Mouse (Mus musculus) lung, embryonic 16.5 days (tissue): ENCODE results near the gene Meiob. TPM values are rescaled to one million over a fixed set of nuclear protein-coding genes. Genes with fewer than 3 reads are reported as not detected.

Experiments
- ATAC-seq: fragments of 200-750 bp; cut with Nextera tagmentation; 2 replicates; pipeline ENCODE4 v1.8.0; 2017; ENCODE audit warnings: low read depth, mild to moderate bottlenecking, moderate library complexity
- H3K27ac ChIP-seq: fragments of 300-500 bp; sonication (generic); 2 replicates; pipeline ENCODE4 v1.5.1; 2014; ENCODE audit warnings: mild to moderate bottlenecking, control low read depth, low read length
- H3K27me3 ChIP-seq: fragments of 300-500 bp; sonication (generic); 2 replicates; pipeline ENCODE4 v1.6.1; 2014; ENCODE audit warnings: low read depth, low read length, mixed read lengths; ENCODE audit not compliant: control insufficient read depth, insufficient read depth
- H3K36me3 ChIP-seq: fragments of 300-500 bp; sonication (generic); 2 replicates; pipeline ENCODE4 v1.6.1; 2014; ENCODE audit warnings: low read length; ENCODE audit not compliant: control insufficient read depth, insufficient read depth
- H3K4me1 ChIP-seq: fragments of 300-500 bp; sonication (generic); replicated peaks from 2 replicates; pipeline ENCODE4 v1.6.1; 2014; ENCODE audit warnings: low read length, mixed read lengths; ENCODE audit not compliant: control insufficient read depth, insufficient read depth
- H3K4me2 ChIP-seq: fragments of 300-500 bp; sonication (generic); 2 replicates; pipeline ENCODE4 v1.6.1; 2014; ENCODE audit warnings: low read depth, low read length, control low read depth
- H3K4me3 ChIP-seq: fragments of 300-500 bp; sonication (generic); 2 replicates; pipeline ENCODE4 v1.5.1; 2014; ENCODE audit warnings: mild to moderate bottlenecking, low read length, control low read depth
- H3K9ac ChIP-seq: fragments of 300-500 bp; sonication (generic); 2 replicates; pipeline ENCODE4 v1.6.1; 2014; ENCODE audit warnings: low read length, control low read depth
- H3K9me3 ChIP-seq: fragments of 300-500 bp; sonication (generic); 2 replicates; pipeline ENCODE4 v1.6.1; 2016; ENCODE audit warnings: low read length; ENCODE audit not compliant: control insufficient read depth
- WGBS: fragments of 180-500 bp; shearing (Covaris S2); extraction: QIAGEN DNeasy Blood & Tissue Kit; methylation state at CpG from one replicate; pipeline ENCODE4 v1.1.7; 2014; 5-methylcytosine and 5-hydroxymethylcytosine counted together
- polyA plus RNA-seq: library from polyadenylated mRNA; unstranded; fragments of >200 nt; fragmentation: Nextera tagmentation; extraction: Ambion mirVana; gene quantifications from 2 replicates; pipeline ENCODE4 v1.2.1, GENCODE M21; 2015

The Meiob gene
- polyA plus RNA-seq, 1 experiment from 2014 or later: not detected

GRCm38 (mm10) chr17:24887291-24888080 lies 83.4 kb downstream of the Meiob start:
- no peak overlapping the region for H3K27ac ChIP-seq
- no peak for ATAC-seq

GRCm38 (mm10) chr17:24888862-24889261 lies 84.8 kb downstream of the Meiob start:
- H3K9me3 ChIP-seq: no peaks in the 10 kb centered on the region
- no peak for ATAC-seq
- no peaks in the 10 kb centered on the region for H3K27me3 ChIP-seq
- no peak overlapping the region for H3K4me3 ChIP-seq
- H3K9ac ChIP-seq: no peak overlapping the region
- H3K4me2 ChIP-seq: no peak overlapping the region
- H3K4me1 ChIP-seq: peaks cover 18% of the 10 kb centered on the region
- peaks cover 30% of the 10 kb centered on the region for H3K36me3 ChIP-seq
- 67% methylated on average over 3 of the region's 3 CpGs for WGBS
- H3K27ac ChIP-seq: no peak overlapping the region

More at GRCm38 (mm10) chr17:24887291-24888080, 83.4 kb downstream of the Meiob start:
- peak overlapping the region; percentile 90 for H3K4me3 ChIP-seq
- peak overlapping the region; percentile 67 for H3K4me2 ChIP-seq
- H3K9ac ChIP-seq: peak overlapping the region; percentile 87
- H3K27me3 ChIP-seq: no peaks in the 10 kb centered on the region
- peaks cover 25% of the 10 kb centered on the region for H3K36me3 ChIP-seq
- H3K9me3 ChIP-seq: no peaks in the 10 kb centered on the region
- 59% methylated on average over 18 of the region's 18 CpGs for WGBS
- peaks cover 17% of the 10 kb centered on the region for H3K4me1 ChIP-seq

Other genes with a start within 250 kb of the Meiob start
- gene Tsc2, start 171.7 kb upstream of the Meiob start, polyA plus RNA-seq: 54.0 and 58.2 TPM in 2 replicates
- 17.6 and 17.9 TPM in 2 replicates for gene Nthl1, start 171.6 kb upstream of the Meiob start, polyA plus RNA-seq
- 95.5 and 98.1 TPM in 2 replicates for gene Slc9a3r2, start 154.0 kb upstream of the Meiob start, polyA plus RNA-seq
- 1.1 and 2.3 TPM in 2 replicates for gene Npw, start 145.8 kb upstream of the Meiob start, polyA plus RNA-seq
- 15.0 and 18.1 TPM in 2 replicates for gene Zfp598, start 134.6 kb upstream of the Meiob start, polyA plus RNA-seq
- gene Syngr3, start 114.3 kb upstream of the Meiob start, polyA plus RNA-seq: 1.5 and 1.9 TPM in 2 replicates
- 37.2 and 41.9 TPM in 2 replicates for gene Gfer, start 108.1 kb upstream of the Meiob start, polyA plus RNA-seq
- 4.2 and 4.8 TPM in 2 replicates for gene Noxo1, start 108.1 kb upstream of the Meiob start, polyA plus RNA-seq
- 66.9 and 67.9 TPM in 2 replicates for gene Tbl3, start 96.6 kb upstream of the Meiob start, polyA plus RNA-seq
- gene Rnf151, start 86.2 kb upstream of the Meiob start, polyA plus RNA-seq: 0.35 TPM in 1 of 2 replicates, not detected in the other
- gene Rps2, start 86.2 kb upstream of the Meiob start, polyA plus RNA-seq: 1,342 and 1,356 TPM in 2 replicates
- gene Ndufb10, start 79.8 kb upstream of the Meiob start, polyA plus RNA-seq: 204 and 217 TPM in 2 replicates
- not detected in 2 replicates for gene Rpl3l, start 76.5 kb upstream of the Meiob start, polyA plus RNA-seq
- 36.1 and 39.4 TPM in 2 replicates for gene Msrb1, start 67.6 kb upstream of the Meiob start, polyA plus RNA-seq
- gene Hs3st6, start 51.3 kb upstream of the Meiob start, polyA plus RNA-seq: 0.87 and 1.2 TPM in 2 replicates
- gene Hagh, start 35.9 kb downstream of the Meiob start, polyA plus RNA-seq: 32.6 and 39.1 TPM in 2 replicates
- gene Fahd1, start 46.1 kb downstream of the Meiob start, polyA plus RNA-seq: 16.7 and 17.6 TPM in 2 replicates
- gene Igfals, start 61.7 kb downstream of the Meiob start, polyA plus RNA-seq: 1.2 and 1.9 TPM in 2 replicates
- 48.5 and 55.0 TPM in 2 replicates for gene Nubp2, start 82.1 kb downstream of the Meiob start, polyA plus RNA-seq
- gene Spsb3, start 82.4 kb downstream of the Meiob start, polyA plus RNA-seq: 41.1 and 43.3 TPM in 2 replicates
- gene Eme2, start 90.8 kb downstream of the Meiob start, polyA plus RNA-seq: 28.4 and 29.1 TPM in 2 replicates
- 82.8 and 89.0 TPM in 2 replicates for gene Mrps34, start 90.8 kb downstream of the Meiob start, polyA plus RNA-seq
- gene Nme3, start 92.2 kb downstream of the Meiob start, polyA plus RNA-seq: 74.7 and 74.9 TPM in 2 replicates
- gene Mapk8ip3, start 132.7 kb downstream of the Meiob start, polyA plus RNA-seq: 25.6 and 28.9 TPM in 2 replicates
- gene Jpt2, start 156.4 kb downstream of the Meiob start, polyA plus RNA-seq: 141 and 148 TPM in 2 replicates
- gene Cramp1l, start 211.5 kb downstream of the Meiob start, polyA plus RNA-seq: 5.0 and 5.7 TPM in 2 replicates
- gene Ift140, start 211.8 kb downstream of the Meiob start, polyA plus RNA-seq: 16.8 and 17.1 TPM in 2 replicates